Mouse (Mus musculus) midbrain, embryonic 13.5 days (tissue): ENCODE results near the gene Jph3. TPM values are rescaled to one million over a fixed set of nuclear protein-coding genes. Genes with fewer than 3 reads are reported as not detected.

ENCODE experiments used
- ATAC-seq: fragments of 200-750 bp; cut with Nextera tagmentation; 2 replicates; pipeline ENCODE4 v1.8.0; 2017; ENCODE audit warnings: mild to moderate bottlenecking, moderate TSS enrichment, moderate library complexity
- H3K27ac ChIP-seq: fragments of 300-500 bp; sonication (generic); 2 replicates; pipeline ENCODE4 v1.5.1; 2015; ENCODE audit warnings: inconsistent platforms, mild to moderate bottlenecking, moderate library complexity
- H3K27me3 ChIP-seq: fragments of 300-500 bp; sonication (generic); 2 replicates; pipeline ENCODE4 v1.6.1; 2015; ENCODE audit warnings: mild to moderate bottlenecking, inconsistent platforms
- H3K36me3 ChIP-seq: fragments of 300-500 bp; sonication (generic); 2 replicates; pipeline ENCODE4 v1.6.1; 2015; ENCODE audit warnings: mild to moderate bottlenecking, inconsistent platforms
- H3K4me1 ChIP-seq: fragments of 300-500 bp; sonication (generic); replicated peaks from 2 replicates; pipeline ENCODE4 v1.6.1; 2015; ENCODE audit warnings: inconsistent platforms
- H3K4me2 ChIP-seq: fragments of 300-500 bp; sonication (generic); replicated peaks from 2 replicates; pipeline ENCODE4 v1.6.1; 2015; ENCODE audit warnings: moderate library complexity, mild to moderate bottlenecking, inconsistent platforms
- H3K4me3 ChIP-seq: fragments of 300-500 bp; sonication (generic); replicated peaks from 2 replicates; pipeline ENCODE4 v1.5.1; 2015; ENCODE audit warnings: mild to moderate bottlenecking, inconsistent platforms
- H3K9ac ChIP-seq: fragments of 300-500 bp; sonication (generic); replicated peaks from 2 replicates; pipeline ENCODE4 v1.6.1; 2015; ENCODE audit warnings: mild to moderate bottlenecking, inconsistent platforms
- H3K9me3 ChIP-seq: fragments of 300-500 bp; sonication (generic); 2 replicates; pipeline ENCODE4 v1.6.1; 2016; ENCODE audit warnings: mild to moderate bottlenecking, inconsistent platforms
- WGBS: fragments of 180-500 bp; shearing (Covaris S2); methylation state at CpG from one replicate; pipeline ENCODE4 v1.1.7; 2015; 5-methylcytosine and 5-hydroxymethylcytosine counted together
- polyA plus RNA-seq: library from polyadenylated mRNA; unstranded; fragments of >200 nt; fragmentation: Nextera tagmentation; extraction: Ambion mirVana; gene quantifications from 2 replicates; pipeline ENCODE4 v1.2.1, GENCODE M21; 2015

The Jph3 gene
- polyA plus RNA-seq, 1 experiment from 2014 or later = 65.4 TPM

DNA sequence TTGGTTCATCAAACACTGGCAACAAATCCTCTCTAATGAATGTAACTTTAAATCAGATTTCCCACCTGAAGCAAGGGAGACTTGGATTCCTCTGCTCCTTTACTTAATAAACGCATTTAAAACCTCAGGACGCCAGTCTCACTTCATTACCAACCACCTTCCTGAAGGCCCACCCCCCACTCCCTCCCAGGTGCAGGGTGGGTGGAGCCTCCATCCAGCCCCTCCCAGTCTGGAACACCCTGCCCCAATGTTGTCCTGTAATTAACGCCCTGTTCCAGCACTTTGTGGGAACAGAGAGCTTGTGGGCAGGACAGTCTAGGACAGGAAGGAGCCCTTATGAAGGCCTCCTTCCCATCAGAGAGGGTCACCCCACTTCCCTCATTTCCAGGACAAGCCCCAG, 64.7 kb downstream of the Jph3 start:
- no peaks in the 10 kb centered on the region for H3K27me3 ChIP-seq
- no peak overlapping the region for H3K9ac ChIP-seq
- H3K4me2 ChIP-seq = no peak overlapping the region
- 58% methylated on average over 3 of the region's 3 CpGs for WGBS
- no peaks in the 10 kb centered on the region for H3K9me3 ChIP-seq
- no peak overlapping the region for H3K27ac ChIP-seq
- H3K4me3 ChIP-seq = no peak overlapping the region
- ATAC-seq = no peak
- H3K36me3 ChIP-seq = peaks cover 81% of the 10 kb centered on the region
- no peaks in the 10 kb centered on the region for H3K4me1 ChIP-seq

DNA sequence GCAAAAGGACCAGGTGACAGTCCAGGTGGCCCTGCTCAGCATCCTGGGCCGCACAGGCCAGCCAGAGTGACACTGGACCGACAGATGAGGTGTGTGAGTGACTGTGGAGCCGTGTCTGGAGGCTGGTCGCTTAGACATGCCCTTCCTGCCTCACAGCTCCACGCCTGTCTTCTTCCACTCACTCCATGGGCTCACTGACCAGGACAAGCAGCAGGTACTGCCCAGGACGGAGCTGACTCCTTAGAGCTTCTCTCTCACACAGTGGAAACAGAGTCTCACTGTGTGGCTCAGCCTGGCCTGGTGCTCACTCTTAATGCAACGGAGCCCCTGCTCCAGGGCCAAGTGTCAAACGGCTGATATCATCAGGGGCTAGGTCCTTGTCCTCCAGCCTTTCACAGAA, 66.0 kb downstream of the Jph3 start:
- H3K9ac ChIP-seq = no peak overlapping the region
- no peaks in the 10 kb centered on the region for H3K4me1 ChIP-seq
- H3K36me3 ChIP-seq = peaks cover 85% of the 10 kb centered on the region
- WGBS = 94% methylated on average over 8 of the region's 8 CpGs
- H3K9me3 ChIP-seq = no peaks in the 10 kb centered on the region
- H3K4me2 ChIP-seq = no peak overlapping the region
- H3K4me3 ChIP-seq = no peak overlapping the region
- no peak overlapping the region for H3K27ac ChIP-seq
- no peaks in the 10 kb centered on the region for H3K27me3 ChIP-seq
- no peak for ATAC-seq

DNA sequence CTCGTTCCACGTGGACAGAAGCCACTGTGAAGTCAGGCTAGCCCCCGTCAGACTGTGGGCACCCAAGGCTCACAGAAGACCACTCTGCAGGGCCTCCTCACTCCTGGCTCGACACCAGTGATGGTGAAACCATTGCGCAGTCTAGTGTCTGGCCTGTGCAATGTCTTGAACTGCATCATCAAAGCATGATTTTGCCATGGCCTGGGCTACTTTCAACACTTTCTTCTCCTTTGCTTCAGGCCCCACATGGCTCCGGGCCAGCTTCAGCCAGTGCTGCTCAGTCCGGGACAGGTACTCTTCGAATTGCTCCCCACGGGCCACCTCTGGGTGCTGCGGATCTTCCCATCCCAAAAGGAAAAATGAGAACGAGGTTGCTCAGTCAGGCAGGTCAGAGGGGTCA, 67.0 kb downstream of the Jph3 start:
- Histone ChIP-seq H3K4me1 (no peaks in the 10 kb centered on the region), H3K36me3 (peaks cover 87% of the 10 kb centered on the region), H3K9me3 (no peaks in the 10 kb centered on the region), H3K27ac (no peak overlapping the region), H3K4me3 (no peak overlapping the region), H3K4me2 (no peak overlapping the region), H3K9ac (no peak overlapping the region), H3K27me3 (no peaks in the 10 kb centered on the region)
- no peak for ATAC-seq
- 95% methylated on average over 11 of the region's 11 CpGs for WGBS

DNA sequence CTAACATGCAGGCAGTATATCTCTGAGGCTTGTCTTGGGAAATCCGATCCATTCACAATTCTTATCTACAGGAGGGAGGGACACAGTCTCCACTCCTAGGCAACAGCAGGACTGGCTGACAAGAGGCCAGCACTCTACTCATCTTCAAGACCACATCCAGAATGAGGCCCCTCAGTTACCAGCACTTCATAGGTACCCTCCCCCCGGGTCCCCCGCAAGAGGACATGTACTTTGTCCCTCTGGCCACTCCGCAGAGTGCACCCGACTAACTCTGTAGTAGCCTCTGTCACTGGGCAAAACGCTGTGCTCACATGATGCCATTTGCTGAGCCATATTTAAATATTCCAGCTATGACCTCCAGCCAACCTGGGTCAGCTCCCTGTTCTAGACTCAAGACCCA, 69.0 kb downstream of the Jph3 start:
- no peaks in the 10 kb centered on the region for H3K4me1 ChIP-seq
- no peak overlapping the region for H3K9ac ChIP-seq
- no peak overlapping the region for H3K27ac ChIP-seq
- H3K9me3 ChIP-seq = no peaks in the 10 kb centered on the region
- peaks cover 90% of the 10 kb centered on the region for H3K36me3 ChIP-seq
- no peak overlapping the region for H3K4me2 ChIP-seq
- 97% methylated on average over 6 of the region's 6 CpGs for WGBS
- H3K4me3 ChIP-seq = no peak overlapping the region
- H3K27me3 ChIP-seq = no peaks in the 10 kb centered on the region
- ATAC-seq = no peak

DNA sequence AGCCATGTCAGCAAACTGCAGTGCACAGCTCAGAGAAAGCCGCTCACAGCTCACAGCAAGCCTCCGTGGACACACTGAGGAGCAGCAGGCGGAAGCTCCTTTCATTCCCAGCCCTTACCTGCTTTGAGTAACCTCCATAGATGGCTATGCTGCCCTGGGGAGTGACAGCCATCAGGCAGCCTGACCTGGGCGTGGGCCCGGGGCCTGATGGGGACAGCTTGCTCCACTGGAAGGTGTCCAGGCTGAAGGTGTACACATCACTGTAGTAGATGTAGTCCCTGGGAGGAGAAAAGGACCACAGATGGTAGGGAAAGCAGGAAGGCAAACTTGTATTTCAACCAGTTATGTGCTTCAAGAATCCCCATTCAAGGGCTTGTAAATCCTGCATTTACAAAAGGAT, 75.4 kb downstream of the Jph3 start:
- no peak overlapping the region for H3K4me2 ChIP-seq
- no peaks in the 10 kb centered on the region for H3K9me3 ChIP-seq
- no peak overlapping the region for H3K4me3 ChIP-seq
- H3K9ac ChIP-seq = no peak overlapping the region
- no peaks in the 10 kb centered on the region for H3K27me3 ChIP-seq
- no peak overlapping the region for H3K27ac ChIP-seq
- no peaks in the 10 kb centered on the region for H3K4me1 ChIP-seq
- peaks cover 70% of the 10 kb centered on the region for H3K36me3 ChIP-seq
- no peak for ATAC-seq
- WGBS = 94% methylated on average over 5 of the region's 5 CpGs

DNA sequence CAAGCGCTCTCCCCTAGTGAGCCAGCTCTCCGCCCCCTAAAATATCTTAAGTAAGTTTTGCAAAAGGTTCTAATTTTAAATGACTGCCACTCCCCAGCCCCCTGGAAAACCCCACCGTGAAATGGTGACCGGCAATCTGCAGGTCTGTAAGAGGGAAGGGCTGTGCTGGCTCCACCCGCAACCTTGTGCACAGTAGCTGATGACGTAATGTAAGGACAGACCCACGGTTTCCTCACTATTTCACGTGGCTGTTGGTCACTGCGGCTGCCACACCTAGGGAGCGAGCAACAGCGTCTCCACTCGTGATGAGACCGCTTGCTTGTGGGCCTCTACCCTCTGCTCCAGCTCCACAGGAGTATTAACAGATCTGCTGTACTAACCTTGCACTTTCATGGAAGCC, 76.7 kb downstream of the Jph3 start:
- Histone ChIP-seq H3K36me3 (peaks cover 64% of the 10 kb centered on the region), H3K4me1 (no peaks in the 10 kb centered on the region), H3K9ac (no peak overlapping the region), H3K27me3 (no peaks in the 10 kb centered on the region), H3K4me3 (no peak overlapping the region), H3K27ac (no peak overlapping the region), H3K9me3 (no peaks in the 10 kb centered on the region), H3K4me2 (no peak overlapping the region)
- ATAC-seq = no peak
- 93% methylated on average over 13 of the region's 13 CpGs for WGBS

DNA sequence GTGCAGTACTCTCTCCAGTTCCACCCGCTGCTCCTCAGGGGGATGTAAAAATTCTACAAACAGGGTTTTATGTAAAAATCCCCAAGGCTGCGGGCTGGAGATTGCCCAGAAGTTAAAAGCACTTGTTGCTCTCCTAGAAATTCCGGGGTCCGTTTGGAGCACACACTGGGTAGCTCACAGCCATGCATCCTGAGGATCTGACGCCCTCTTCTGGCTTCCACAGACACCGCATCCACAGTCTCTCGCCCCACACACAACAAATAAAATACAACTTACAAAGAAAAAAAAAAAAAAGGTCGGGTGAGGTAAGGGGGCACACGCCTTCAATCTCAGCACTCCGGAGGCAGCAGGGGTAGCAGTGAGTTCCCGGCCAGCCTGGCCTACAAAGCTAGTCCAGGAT, 78.6 kb downstream of the Jph3 start:
- ATAC-seq = no peak
- WGBS = 78% methylated on average over 11 of the region's 11 CpGs
- H3K4me3 ChIP-seq = no peak overlapping the region

DNA sequence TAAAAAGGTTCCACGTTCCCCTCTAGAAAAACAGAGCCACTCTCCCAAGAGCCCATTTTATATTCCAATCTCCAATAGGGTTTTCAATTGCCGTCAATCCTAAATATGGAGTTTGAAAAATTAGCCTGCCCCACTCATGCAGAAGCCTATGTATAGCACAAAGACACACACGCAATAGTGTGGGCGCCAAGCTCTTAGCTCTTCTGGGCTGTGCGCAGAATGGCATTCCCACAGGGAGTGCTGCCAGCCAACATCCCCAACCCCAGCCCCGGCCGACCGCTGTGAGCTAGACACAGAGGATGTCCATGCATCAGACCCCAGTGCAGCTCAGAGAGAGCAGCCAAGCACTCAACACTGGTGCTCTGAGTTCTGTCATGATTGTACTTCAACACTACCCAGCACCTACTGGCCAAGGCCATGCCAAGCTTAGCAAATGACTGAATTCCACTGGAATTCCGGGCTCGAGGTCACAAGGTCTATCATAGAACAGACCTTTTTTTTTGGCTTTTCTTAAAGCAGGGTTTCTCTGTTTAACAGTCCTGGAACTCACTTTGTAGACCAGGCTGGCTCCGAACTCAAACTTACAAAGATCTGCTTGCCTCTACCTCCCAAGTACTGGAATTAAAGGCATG, 80.2 kb downstream of the Jph3 start:
- Histone ChIP-seq H3K4me3 (no peak overlapping the region), H3K36me3 (peaks cover 68% of the 10 kb centered on the region), H3K27me3 (no peaks in the 10 kb centered on the region), H3K9ac (no peak overlapping the region), H3K9me3 (no peaks in the 10 kb centered on the region), H3K4me1 (no peaks in the 10 kb centered on the region), H3K4me2 (no peak overlapping the region), H3K27ac (no peak overlapping the region)
- ATAC-seq = no peak
- WGBS = 95% methylated on average over 11 of the region's 11 CpGs

More for the DNA sequence above, 78.6 kb downstream of the Jph3 start:
- Histone ChIP-seq H3K9me3 (no peaks in the 10 kb centered on the region), H3K27me3 (no peaks in the 10 kb centered on the region), H3K4me2 (no peak overlapping the region), H3K36me3 (peaks cover 67% of the 10 kb centered on the region), H3K9ac (no peak overlapping the region), H3K27ac (no peak overlapping the region), H3K4me1 (no peaks in the 10 kb centered on the region)

DNA sequence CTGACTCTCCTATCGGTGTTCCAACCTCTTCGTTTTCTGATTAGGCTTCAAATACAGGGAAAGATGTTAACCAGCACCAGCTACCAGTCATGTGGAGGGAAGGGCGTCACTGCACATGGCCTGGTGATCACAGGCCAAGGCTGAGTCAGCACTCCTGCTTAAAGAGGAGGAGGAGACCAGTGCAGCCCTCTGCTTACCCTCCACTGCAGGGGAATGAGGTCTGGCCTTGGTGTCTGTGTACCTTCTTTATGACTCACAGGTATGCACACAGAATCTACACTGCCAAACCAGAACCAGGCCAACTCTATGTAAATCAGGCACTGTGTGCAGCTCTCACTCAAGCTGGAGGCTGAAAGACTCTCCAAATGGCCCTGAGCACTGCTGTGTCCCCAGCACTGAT, 82.1 kb downstream of the Jph3 start:
- no peak overlapping the region for H3K9ac ChIP-seq

DNA sequence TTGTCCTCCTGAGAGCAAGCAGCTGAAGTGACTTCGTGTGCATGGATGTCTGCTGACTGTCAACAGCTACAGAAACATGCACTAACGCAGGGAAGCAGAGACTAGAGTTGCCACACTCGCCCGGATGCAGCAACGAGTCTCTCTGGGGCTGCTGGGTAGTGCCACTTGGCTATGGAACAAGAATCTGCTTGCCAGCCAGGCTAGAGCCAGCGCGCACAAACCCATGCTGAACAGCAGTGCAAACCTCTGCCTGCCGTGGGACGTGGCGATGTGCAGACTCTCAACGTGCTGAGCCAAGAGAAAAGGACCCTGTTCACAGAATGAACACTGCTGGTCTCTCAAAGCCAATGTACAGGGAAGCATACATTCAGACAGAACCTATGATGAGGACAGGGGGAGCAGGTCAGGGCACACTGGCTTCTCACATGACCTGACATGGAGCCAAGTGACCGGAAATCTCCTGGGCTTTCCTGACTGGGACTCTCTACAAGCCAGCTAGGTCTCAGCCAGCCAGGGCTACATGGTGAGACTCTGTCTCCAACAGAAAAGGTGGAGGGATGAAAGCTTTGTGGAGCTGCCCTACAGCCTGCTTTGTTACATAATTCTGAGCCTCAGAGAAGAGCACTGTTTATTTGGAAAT, 82.6 kb downstream of the Jph3 start:
- 94% methylated on average over 12 of the region's 12 CpGs for WGBS
- ATAC-seq = no peak
- H3K27me3 ChIP-seq = no peaks in the 10 kb centered on the region
- no peak overlapping the region for H3K4me2 ChIP-seq
- H3K36me3 ChIP-seq = peaks cover 71% of the 10 kb centered on the region
- H3K27ac ChIP-seq = no peak overlapping the region
- H3K4me1 ChIP-seq = no peaks in the 10 kb centered on the region
- no peaks in the 10 kb centered on the region for H3K9me3 ChIP-seq
- no peak overlapping the region for H3K4me3 ChIP-seq
- no peak overlapping the region for H3K9ac ChIP-seq

More for the DNA sequence above, 82.1 kb downstream of the Jph3 start:
- no peaks in the 10 kb centered on the region for H3K4me1 ChIP-seq
- no peak overlapping the region for H3K4me2 ChIP-seq
- no peak for ATAC-seq
- no peak overlapping the region for H3K27ac ChIP-seq
- no peaks in the 10 kb centered on the region for H3K27me3 ChIP-seq
- peaks cover 66% of the 10 kb centered on the region for H3K36me3 ChIP-seq
- whole genome bisulfite sequencing = 95% methylated on average over 3 of the region's 3 CpGs
- no peaks in the 10 kb centered on the region for H3K9me3 ChIP-seq
- no peak overlapping the region for H3K4me3 ChIP-seq

DNA sequence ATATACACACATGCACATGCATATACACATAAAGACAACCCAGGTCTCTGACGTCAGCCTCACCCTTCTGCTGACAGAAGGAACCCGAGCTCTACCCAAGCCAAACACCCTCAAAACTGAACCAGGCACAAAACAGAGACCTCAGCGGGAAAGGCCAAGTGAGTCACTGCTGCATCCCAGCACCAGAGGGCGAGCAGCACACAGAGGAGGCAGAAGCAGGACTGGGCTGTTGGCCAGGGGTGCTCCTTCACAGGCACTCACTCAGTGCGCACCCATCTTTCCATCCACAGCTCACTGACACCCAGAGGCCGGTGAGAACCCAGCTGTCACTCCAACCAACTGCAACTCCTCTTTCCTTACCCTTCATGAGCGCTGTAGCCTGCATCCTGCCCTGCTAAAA, 88.8 kb downstream of the Jph3 start:
- 84% methylated on average over 7 of the region's 7 CpGs for WGBS
- Histone ChIP-seq H3K36me3 (peaks cover 72% of the 10 kb centered on the region), H3K4me3 (no peak overlapping the region), H3K27me3 (no peaks in the 10 kb centered on the region), H3K27ac (no peak overlapping the region), H3K4me1 (no peaks in the 10 kb centered on the region), H3K9me3 (no peaks in the 10 kb centered on the region), H3K4me2 (no peak overlapping the region), H3K9ac (no peak overlapping the region)
- no peak for ATAC-seq

DNA sequence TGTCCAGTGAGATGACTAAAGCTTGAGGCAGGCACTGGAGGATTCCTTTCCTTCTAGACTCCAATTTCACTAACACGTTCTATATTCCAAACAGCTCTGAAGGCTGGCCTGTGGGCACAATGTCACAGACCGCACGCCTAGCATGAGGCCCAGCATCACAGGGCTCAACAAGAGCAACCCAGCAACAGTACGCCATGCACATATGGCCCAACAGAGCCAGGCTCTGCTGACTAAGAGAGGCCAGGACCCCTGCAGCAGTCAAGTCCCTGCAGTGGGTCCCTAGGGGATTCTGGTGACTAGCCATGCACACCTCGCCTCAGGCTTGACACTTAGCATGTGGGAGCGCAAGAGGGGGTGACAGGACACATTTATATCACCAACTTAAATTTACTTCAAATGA, 91.4 kb downstream of the Jph3 start:
- H3K9ac ChIP-seq = no peak overlapping the region
- H3K36me3 ChIP-seq = peaks cover 49% of the 10 kb centered on the region
- H3K27ac ChIP-seq = no peak overlapping the region
- H3K4me3 ChIP-seq = no peak overlapping the region
- no peak overlapping the region for H3K4me2 ChIP-seq
- no peaks in the 10 kb centered on the region for H3K9me3 ChIP-seq
- no peaks in the 10 kb centered on the region for H3K27me3 ChIP-seq
- no peak for ATAC-seq
- no peaks in the 10 kb centered on the region for H3K4me1 ChIP-seq
- 95% methylated on average over 6 of the region's 6 CpGs for WGBS

DNA sequence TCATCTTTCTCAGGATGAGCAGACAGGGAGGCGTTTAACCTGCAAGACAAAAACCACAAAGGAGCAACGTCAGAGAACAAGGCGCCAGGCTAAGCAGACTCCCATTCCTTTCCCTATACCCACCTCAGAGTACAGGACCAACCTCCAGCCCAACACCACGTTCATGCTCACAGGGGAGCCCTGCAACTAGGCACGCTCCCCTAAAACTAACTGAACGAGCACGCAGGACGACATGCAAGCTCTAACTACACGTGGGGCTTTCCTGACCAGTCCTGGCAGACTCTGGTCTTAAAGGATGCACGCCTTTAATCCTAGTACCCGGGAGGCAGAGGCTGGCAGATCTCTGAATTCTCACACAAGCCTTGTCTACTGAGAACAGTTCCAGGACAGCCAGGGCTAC, 91.9 kb downstream of the Jph3 start:
- peaks cover 45% of the 10 kb centered on the region for H3K36me3 ChIP-seq
- no peak overlapping the region for H3K4me3 ChIP-seq
- no peaks in the 10 kb centered on the region for H3K27me3 ChIP-seq
- H3K9me3 ChIP-seq = no peaks in the 10 kb centered on the region
- ATAC-seq = no peak
- no peak overlapping the region for H3K27ac ChIP-seq
- no peaks in the 10 kb centered on the region for H3K4me1 ChIP-seq
- H3K4me2 ChIP-seq = no peak overlapping the region
- 91% methylated on average over 11 of the region's 11 CpGs for WGBS
- no peak overlapping the region for H3K9ac ChIP-seq
